Mouse (Mus musculus) adrenal gland (tissue): ENCODE data around the gene Slc25a36.

Source experiments
- intact Hi-C: fragments of 180-260 bp; cut with DNase I; formaldehyde crosslinking; loops from one replicate; pipeline ENCODE4 v1.15.1; 2025

Slc25a36 gene

GRCm38 (mm10) chr9:97056541-97057338, 54.2 kb downstream of the Slc25a36 start:
- intact Hi-C loops: no loop called here

DNA sequence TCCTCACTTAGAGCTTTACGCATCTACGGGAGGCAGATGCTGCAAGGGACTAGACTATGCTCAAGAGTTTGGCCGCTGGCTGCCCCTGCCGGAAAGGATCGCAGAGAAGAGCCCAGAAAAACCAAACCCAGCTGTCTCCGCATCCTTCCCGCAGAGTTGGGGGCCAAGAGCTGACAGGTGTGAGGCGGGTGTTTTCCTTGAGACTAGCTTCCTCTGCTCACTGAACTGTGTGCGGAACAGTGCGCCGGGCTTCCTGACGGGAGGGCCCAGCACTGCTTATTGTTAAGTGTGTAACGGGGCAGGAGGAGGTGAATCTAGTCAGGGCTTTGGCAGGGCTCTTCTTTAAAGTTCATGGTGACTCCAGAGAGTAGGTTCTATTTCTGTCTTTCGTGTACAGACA, 55.1 kb downstream of the Slc25a36 start:
- intact Hi-C loops: no loop called here

- intact Hi-C loops: no loop called here
These were observed 59.8 kb downstream of the Slc25a36 start for GRCm38 (mm10) chr9:97051176-97051575.

DNA sequence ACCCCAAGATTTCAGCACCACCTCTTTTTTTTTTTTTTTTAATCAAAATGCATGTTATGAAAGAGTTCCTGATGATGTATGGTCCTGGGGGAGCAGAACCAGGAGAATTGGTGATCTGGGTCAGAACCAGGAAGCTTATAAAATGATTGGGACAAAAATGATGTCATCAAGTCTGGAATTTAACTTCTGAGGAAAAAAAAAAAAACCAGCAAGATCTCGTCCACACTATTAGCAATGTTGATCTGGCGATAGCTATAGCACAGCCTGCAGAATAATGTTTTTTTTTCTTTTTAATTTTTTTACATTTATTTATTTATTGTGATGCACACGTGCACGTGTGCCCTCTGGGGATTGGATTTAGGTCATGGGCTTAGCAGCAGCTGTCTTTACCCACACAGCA, 64.7 kb downstream of the Slc25a36 start:
- intact Hi-C loops: no loop called here

GRCm38 (mm10) chr9:97041633-97042032, 69.3 kb downstream of the Slc25a36 start:
- intact Hi-C loops: no loop called here

DNA sequence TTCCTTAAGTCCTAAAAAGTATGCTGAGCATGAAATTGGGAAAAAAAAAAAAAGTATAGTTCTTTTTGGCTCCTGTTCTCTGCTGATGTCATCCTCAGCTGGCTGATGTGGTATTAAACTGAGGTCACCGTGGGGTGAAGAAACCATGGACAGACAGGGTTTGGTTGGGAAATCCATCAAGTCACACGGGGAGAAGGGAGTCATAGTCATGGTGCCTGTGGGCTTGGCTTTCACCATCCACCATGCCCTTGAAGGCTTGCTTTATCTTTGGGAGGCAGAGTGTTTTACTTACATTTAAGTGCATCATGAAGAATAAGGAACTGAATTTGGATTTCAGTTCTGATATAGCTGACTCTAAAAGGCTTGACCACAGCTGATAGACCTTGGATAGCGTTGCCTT, 72.9 kb downstream of the Slc25a36 start:
- intact Hi-C loops: no loop called here

- intact Hi-C loops: no loop called here
These were observed 74.3 kb downstream of the Slc25a36 start for GRCm38 (mm10) chr9:97036656-97037055.

DNA sequence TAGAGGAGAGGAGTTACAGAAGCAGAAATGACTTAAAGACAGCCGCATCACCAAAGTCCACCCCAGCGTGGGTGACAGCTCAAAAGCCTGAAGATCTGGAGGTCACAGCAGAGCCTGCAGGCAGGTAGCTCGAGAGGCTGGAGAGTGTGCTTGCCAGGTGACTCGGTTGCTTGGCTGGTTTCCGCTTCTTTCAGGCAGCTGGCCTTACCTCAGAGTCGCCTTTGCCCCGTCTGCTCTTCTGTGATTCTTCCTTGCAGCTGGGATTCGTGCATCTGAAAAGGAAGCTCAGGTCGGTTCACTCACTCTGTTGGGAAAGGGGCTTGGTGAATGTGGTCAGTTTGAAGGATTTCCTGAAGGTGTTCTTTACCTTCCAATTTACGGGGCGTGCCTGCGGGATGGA, 83.6 kb downstream of the Slc25a36 start:
- intact Hi-C loops: no loop called here

- intact Hi-C loops: no loop called here
These were observed 85.0 kb downstream of the Slc25a36 start for GRCm38 (mm10) chr9:97026006-97026405.
